Mouse (Mus musculus) liver, embryonic 14.5 days (tissue): ENCODE data around the gene Pknox1. TPM values are rescaled to one million over a fixed set of nuclear protein-coding genes. Genes with fewer than 3 reads are reported as not detected.
A peak's percentile ranks its signal among the peaks of the same experiment; 100 is the strongest.

Source experiments
- ATAC-seq: fragments of 200-750 bp; cut with Nextera tagmentation; 2 replicates; pipeline ENCODE4 v1.8.0; 2017; ENCODE audit warnings: moderate number of reproducible peaks, mild to moderate bottlenecking, moderate library complexity; ENCODE audit not compliant: insufficient read depth
- DNase-seq, 3 experiments: peaks; one replicate each; pipeline ENCODE4 v3.0.0-alpha.2; 2012 to 2013; ENCODE audit warnings: low read depth in 3 of 3, low spot score in 3 of 3
- H3K27ac ChIP-seq: fragments of 300-500 bp; sonication (generic); 2 replicates; pipeline ENCODE4 v1.5.1; 2014; ENCODE audit warnings: moderate library complexity, mild to moderate bottlenecking, control low read depth, inconsistent platforms
- H3K27me3 ChIP-seq: fragments of 300-500 bp; sonication (generic); 2 replicates; pipeline ENCODE4 v1.6.1; 2014; ENCODE audit warnings: mild to moderate bottlenecking, low read length, moderate library complexity; ENCODE audit not compliant: control insufficient read depth, insufficient read depth
- H3K36me3 ChIP-seq: fragments of 300-500 bp; sonication (generic); replicated peaks from 2 replicates; pipeline ENCODE4 v1.6.1; 2014; ENCODE audit warnings: low read depth; ENCODE audit not compliant: control insufficient read depth, insufficient read depth
- H3K4me1 ChIP-seq, 2 experiments: fragments of 200-500 bp in 1 of 2; fragments of 300-500 bp in 1 of 2; sonication (generic) in 1 of 2; replicated peaks; 2 replicates each; pipeline ENCODE4 v1.6.1; 2012 to 2014; ENCODE audit warnings: antibody characterized with exemption in 1 of 2, inconsistent platforms in 1 of 2, low read length in 1 of 2; ENCODE audit not compliant: control insufficient read depth in 2 of 2, insufficient read depth in 2 of 2
- H3K4me2 ChIP-seq: fragments of 300-500 bp; sonication (generic); 2 replicates; pipeline ENCODE4 v1.6.1; 2014; ENCODE audit warnings: low read depth, mild to moderate bottlenecking, control low read depth, moderate library complexity
- H3K4me3 ChIP-seq, 2 experiments: fragments of 200-500 bp in 1 of 2; fragments of 300-500 bp in 1 of 2; sonication (generic) in 1 of 2; 2 replicates each; pipeline ENCODE4 v1.5.1; 2012 to 2014; ENCODE audit warnings: low read depth in 2 of 2, low read length in 2 of 2, mild to moderate bottlenecking in 2 of 2, control low read depth in 1 of 2, inconsistent platforms in 1 of 2, moderate library complexity in 1 of 2; ENCODE audit not compliant: insufficient read depth in 1 of 2
- H3K9ac ChIP-seq: fragments of 300-500 bp; sonication (generic); replicated peaks from 2 replicates; pipeline ENCODE4 v1.6.1; 2014; ENCODE audit warnings: mild to moderate bottlenecking, control low read depth, moderate library complexity
- H3K9me3 ChIP-seq: fragments of 300-500 bp; sonication (generic); 2 replicates; pipeline ENCODE4 v1.6.1; 2016; ENCODE audit warnings: low read length, mixed read lengths; ENCODE audit not compliant: control insufficient read depth
- CTCF ChIP-seq: IDR thresholded peaks from 2 replicates; pipeline ENCODE4 v1.5.1; 2016; ENCODE audit warnings: antibody characterized with exemption, low read depth, control low read depth
- EP300 ChIP-seq: IDR thresholded peaks from 2 replicates; pipeline ENCODE4 v1.6.1; 2016; ENCODE audit warnings: antibody characterized with exemption, low read depth
- WGBS: fragments of 180-500 bp; shearing (Covaris S2); extraction: QIAGEN DNeasy Blood & Tissue Kit; methylation state at CpG from one replicate; pipeline ENCODE4 v1.1.7; 2014; ENCODE audit not compliant: insufficient replicate concordance; 5-methylcytosine and 5-hydroxymethylcytosine counted together
- polyA plus RNA-seq, 2 experiments: library from polyadenylated mRNA; depleted of rRNA in 1 of 2; stranded (reverse) in 1 of 2; unstranded in 1 of 2; fragments of >200 nt; fragmentation: Nextera tagmentation in 1 of 2; extraction: Ambion mirVana in 1 of 2; gene quantifications; 2 replicates each; pipeline versions ENCODE4 v1.2.1 to v1.2.3; 2012 to 2014

Pknox1 gene
- polyA plus RNA-seq, 2 experiments, result 7.0 to 10.6 TPM

DNA sequence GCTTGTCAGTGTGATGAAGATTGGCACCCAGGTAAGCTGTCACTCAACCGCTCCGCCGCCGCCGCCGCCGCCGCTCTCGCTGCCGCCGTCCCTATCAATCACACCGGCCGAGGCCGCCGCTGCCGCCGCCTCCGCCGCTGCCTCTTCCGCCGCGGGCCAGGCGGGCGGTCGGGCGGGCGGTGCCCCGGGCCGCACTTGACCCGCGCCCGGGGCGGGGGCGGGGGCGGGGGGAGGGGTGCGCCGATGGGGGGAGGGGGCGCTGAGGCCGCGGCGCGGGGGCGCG, 265 bp downstream of the Pknox1 start:
- H3K4me1 ChIP-seq, result peaks cover 17 to 18% of the 10 kb centered on the region in 2 experiments
- TF ChIP-seq EP300 (no peak), CTCF (no peak)
- ATAC-seq, result no peak

DNA sequence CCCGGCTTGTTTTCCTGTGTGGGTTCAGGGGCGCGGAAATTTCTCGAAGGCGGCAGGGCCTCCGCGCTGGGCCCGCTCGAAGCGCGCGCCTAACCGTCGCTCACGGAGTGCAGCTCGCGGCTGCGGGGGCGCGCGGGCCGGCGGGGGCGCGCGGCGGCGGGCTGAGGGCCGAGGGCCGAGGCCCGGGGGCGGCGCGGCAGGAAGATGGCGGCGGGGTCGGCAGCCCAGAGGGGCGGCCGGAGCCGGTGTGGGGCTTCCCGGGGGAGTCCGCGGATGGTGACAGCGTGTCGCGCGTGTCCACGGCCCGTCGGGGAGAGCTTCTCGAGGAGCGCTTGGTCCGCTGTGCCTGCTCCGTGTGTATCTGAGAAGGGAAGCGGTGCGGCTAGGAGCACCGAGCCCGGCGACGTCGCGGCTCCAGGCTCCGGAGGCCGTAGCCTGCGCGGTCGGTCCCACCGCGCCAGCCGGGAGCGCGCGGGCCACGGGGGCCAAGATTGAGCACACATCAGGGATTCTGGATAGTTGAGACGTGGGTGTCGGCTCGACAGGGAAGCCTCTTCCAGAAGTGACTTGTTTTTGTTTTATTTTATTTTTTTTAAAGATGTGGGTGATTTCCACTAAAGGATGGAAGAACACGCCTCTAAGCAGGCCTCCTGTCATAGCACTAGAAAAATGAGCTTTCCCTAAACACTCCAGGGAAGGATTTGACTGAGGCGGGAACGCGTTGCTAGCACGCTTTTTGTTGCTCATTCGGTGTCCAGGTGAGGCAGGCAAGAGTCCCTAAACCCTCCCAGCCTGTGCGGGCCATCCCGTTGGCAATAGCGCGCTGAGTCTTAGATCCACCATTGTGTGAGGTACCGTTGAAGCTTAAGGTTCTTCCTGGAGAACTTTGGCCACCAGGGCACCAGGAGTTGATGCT, 865 bp downstream of the Pknox1 start:
- H3K36me3 ChIP-seq, result no peaks in the 10 kb centered on the region; the same call in 1 of the 2 replicates
- peak overlapping the region; percentile 81 for H3K4me2 ChIP-seq
- H3K27ac ChIP-seq, result peak overlapping the region; percentile 88
- H3K4me1 ChIP-seq, result peaks cover 17 to 18% of the 10 kb centered on the region in 2 experiments
- H3K4me3 ChIP-seq, result peak overlapping the region; percentile 68 to 78
- ATAC-seq, result peak; percentile 36
- WGBS, result 1% methylated on average over 82 of the region's 88 CpGs
- no peaks in the 10 kb centered on the region for H3K9me3 ChIP-seq
- DNase-seq, result peak in 2 of 3 experiments; percentile 31 to 38
- TF ChIP-seq CTCF (no peak), EP300 (no peak)
- H3K9ac ChIP-seq, result peak overlapping the region; percentile 87
- no peaks in the 10 kb centered on the region for H3K27me3 ChIP-seq

More for the DNA sequence above, 265 bp downstream of the Pknox1 start:
- peak overlapping the region; percentile 88 for H3K27ac ChIP-seq
- whole genome bisulfite sequencing, result 2% methylated on average over 23 of the region's 44 CpGs
- H3K36me3 ChIP-seq, result no peaks in the 10 kb centered on the region; the same call in 1 of the 2 replicates
- H3K9ac ChIP-seq, result peak overlapping the region; percentile 87
- no peaks in the 10 kb centered on the region for H3K9me3 ChIP-seq
- no peak for DNase-seq
- H3K4me3 ChIP-seq, result peak overlapping the region; percentile 68 to 78
- H3K27me3 ChIP-seq, result no peaks in the 10 kb centered on the region
- peak overlapping the region; percentile 81 for H3K4me2 ChIP-seq

DNA sequence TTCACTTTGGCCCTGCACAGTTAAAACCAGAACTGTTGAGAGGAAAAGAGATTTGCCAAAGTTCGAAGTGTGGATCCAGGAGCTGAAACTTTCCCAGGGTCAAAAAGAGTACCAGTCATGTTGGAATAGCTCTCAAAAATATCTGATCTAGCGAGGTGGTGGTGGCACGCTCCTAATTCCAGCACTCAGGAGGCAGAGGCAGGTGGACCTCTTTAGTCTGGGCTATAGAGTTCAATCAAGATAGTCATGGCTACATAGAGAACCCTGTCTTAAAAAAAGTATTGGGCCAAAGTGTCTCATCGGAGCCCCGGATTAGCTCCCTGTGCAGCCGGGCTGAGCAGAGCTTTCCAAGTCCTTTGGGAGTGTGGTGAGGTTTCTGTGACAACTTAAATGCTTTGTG, 1.7 kb downstream of the Pknox1 start:
- Histone ChIP-seq H3K4me1 (peaks cover 17 to 18% of the 10 kb centered on the region in 2 experiments), H3K9me3 (no peaks in the 10 kb centered on the region), H3K36me3 (no peaks in the 10 kb centered on the region; the same call in 1 of the 2 replicates), H3K27me3 (no peaks in the 10 kb centered on the region), H3K4me2 (peak overlapping the region; percentile 81), H3K4me3 (peak overlapping the region; percentile 14 to 78; a peak in 2 of 4 replicates), H3K9ac (peak overlapping the region; percentile 87), H3K27ac (no peak overlapping the region)
- no peak for DNase-seq
- TF ChIP-seq CTCF (no peak), EP300 (no peak)
- WGBS, result 58% methylated on average over 6 of the region's 6 CpGs
- ATAC-seq, result no peak

DNA sequence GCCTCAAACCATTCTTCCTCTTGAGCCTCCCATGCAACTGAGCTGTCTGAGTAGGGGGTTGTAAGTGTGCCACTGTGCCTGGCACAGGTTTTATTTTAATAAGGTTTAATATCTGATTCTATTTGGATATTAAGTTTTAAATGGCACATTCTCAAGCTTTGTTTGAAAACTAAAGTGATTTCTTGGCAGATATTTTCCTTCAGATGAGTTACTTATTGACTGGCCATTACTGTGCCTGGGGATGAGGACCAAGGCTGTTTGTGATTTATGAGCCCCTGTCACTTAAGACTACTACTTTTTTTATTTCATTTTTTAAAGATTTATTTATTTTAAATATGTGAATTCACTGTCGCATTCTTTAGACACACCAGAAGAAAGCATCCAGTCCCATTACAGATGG, 5.2 kb downstream of the Pknox1 start:
- Histone ChIP-seq H3K4me2 (no peak overlapping the region), H3K27me3 (no peaks in the 10 kb centered on the region), H3K27ac (no peak overlapping the region), H3K9me3 (no peaks in the 10 kb centered on the region), H3K36me3 (no peaks in the 10 kb centered on the region; the same call in 1 of the 2 replicates), H3K4me1 (peaks cover 12% of the 10 kb centered on the region in 2 experiments), H3K4me3 (no peak overlapping the region), H3K9ac (no peak overlapping the region)
- DNase-seq, result no peak
- TF ChIP-seq EP300, result no peak
- TF ChIP-seq CTCF, result no peak
- no peak for ATAC-seq
- 73% methylated on average over 1 of the region's 1 CpGs for WGBS

DNA sequence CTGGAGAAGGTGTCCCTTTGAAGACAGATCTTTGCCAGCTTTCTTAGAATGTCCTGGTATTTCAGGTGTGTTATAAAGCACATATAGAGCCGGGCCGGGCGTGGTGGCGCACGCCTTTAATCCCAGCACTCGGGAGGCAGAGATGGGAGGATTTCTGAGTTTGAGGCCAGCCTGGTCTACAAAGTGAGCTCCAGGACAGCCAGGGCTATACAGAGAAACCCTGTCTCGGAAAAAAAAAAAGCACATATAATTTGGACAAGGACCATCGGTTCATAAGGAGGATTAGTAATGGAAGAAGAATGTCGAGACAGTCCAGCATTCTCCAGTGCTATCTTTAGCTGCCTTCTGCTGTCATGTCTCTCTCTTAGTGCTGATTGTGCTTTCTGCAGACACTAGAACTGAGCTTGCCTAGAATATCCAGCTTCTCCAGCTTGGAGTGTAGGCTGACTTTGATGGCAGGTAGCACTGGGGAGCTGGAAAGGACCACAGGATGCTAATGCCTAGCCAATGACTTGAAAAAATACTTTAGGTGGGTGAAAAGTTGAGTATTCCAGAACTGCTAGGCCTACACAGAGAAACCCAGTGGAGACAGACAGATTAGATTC, 5.9 kb downstream of the Pknox1 start:
- no peak overlapping the region for H3K27ac ChIP-seq
- no peaks in the 10 kb centered on the region; the same call in 1 of the 2 replicates for H3K36me3 ChIP-seq
- no peaks in the 10 kb centered on the region for H3K9me3 ChIP-seq
- H3K27me3 ChIP-seq, result no peaks in the 10 kb centered on the region
- peak; percentile 55 to 60 (median 55) for DNase-seq
- peak; percentile 57 for ATAC-seq
- TF ChIP-seq CTCF (no peak), EP300 (no peak)
- H3K4me3 ChIP-seq, result no peak overlapping the region
- peaks cover 12% of the 10 kb centered on the region in 2 experiments for H3K4me1 ChIP-seq
- no peak overlapping the region for H3K9ac ChIP-seq
- H3K4me2 ChIP-seq, result no peak overlapping the region
- 75% methylated on average over 9 of the region's 9 CpGs for WGBS
